Mouse (Mus musculus): ENCODE measurements around the gene Syn2. TPM values are rescaled to one million over a fixed set of nuclear protein-coding genes. Genes with fewer than 3 reads are reported as not detected.

Gene Syn2
- polyA plus RNA-seq, 1 experiment from 2014 or later = 23.3 TPM

DNA sequence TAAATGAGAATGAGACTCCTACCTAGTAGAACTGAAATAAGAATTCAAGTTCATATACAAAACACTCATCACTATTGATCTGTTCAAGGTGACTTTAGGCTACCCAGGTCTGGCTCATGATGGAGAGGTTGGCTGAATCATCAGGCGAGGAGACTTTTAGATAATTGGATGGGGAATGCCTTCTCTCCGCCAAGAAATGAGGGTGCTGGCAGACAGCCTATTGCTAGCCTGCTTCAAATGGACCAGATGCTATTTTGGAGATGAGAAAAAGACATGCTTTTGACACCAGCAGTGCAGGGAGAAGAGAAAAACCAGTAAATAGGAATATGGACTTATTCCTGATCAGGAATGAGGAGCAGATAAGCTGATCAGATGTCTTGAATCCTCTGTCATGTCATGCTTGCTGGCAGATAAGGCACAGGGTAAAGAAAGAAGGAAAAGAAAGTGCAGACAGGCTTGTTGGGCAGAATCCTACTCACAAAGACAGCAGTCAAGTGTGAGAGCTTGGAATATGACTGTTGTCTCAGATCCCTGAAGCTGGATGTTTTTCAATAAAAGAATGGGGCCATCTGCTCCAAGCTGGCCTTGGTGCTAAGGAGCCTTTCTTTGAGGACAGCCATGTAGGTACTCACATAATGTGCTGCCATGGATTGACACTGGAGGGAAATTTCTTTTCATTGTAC, 9.9 kb upstream of the Syn2 start:
- Histone ChIP-seq H3K27ac (ENCODE audit: low read depth, low read length) (peak overlapping the region; percentile 88), H3K4me3 (ENCODE audit: low read depth, low read length) (no peak overlapping the region), H3K9me3 (replicated peaks; ENCODE audit: control insufficient read depth, low read length) (no peaks in the 10 kb centered on the region), H3K27me3 (replicated peaks; ENCODE audit: control insufficient read depth, insufficient read depth, low read length) (no peaks in the 10 kb centered on the region), H3K4me2 (ENCODE audit: low read length) (no peak overlapping the region; the same call in 1 of the 2 replicates), H3K4me1 (ENCODE audit: control insufficient read depth, insufficient read depth, low read length) (peaks cover 44% of the 10 kb centered on the region), H3K9ac (ENCODE audit: low read length) (no peak overlapping the region), H3K36me3 (ENCODE audit: control insufficient read depth, insufficient read depth, low read length) (no peaks in the 10 kb centered on the region)
- DNase-seq (ENCODE audit: low spot score) (peak; percentile 77), ATAC-seq (no peak)
- 54% methylated on average over 2 of the region's 2 CpGs for WGBS

DNA sequence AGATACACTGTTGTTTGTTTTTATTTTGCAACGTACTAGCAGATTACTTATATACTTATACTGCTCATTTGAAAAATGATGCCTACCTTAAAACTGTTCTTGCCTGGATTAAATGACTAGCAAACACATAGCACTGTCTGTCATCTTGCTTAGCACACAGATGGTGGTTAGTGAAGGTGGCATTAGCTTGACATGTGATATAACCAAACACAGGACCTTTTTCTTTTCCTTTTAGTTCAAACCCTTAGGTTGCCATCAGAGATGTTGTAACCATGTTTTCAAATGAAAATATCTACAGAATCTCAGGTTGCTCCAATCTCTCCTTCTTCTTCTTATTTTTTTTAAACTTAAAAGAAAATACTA, 9.4 kb upstream of the Syn2 start:
- H3K9me3 ChIP-seq (replicated peaks; ENCODE audit: control insufficient read depth, low read length) = no peaks in the 10 kb centered on the region
- no peak for ATAC-seq

DNA sequence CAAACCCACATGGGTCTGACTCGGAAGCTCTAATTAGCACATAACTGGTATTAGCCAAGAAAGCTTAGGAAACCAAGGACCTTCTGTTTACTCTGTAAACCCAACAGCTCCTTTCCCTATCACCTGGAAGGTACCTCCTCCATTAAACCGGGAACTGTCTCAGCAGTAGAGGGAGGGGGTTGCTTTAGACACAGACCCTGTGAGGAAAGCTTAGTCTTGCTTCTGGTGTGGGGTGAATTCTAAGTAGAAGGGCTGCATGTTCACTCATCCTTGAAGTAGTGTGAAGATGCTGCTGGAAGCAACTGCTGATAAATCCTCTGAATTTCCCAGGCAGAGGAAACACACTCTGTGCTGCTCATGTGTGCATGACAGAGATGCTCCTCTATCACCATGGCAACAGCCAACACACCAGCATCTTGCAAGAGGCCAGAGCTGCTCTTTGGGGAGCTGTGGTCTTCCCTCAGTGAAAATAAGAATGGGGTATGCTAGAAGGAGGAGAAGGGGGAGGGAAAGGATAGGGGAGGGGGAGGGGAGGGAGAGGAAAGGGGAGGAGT, 8.4 kb upstream of the Syn2 start:
- H3K4me3 ChIP-seq (ENCODE audit: low read depth, low read length) = no peak overlapping the region
- H3K9ac ChIP-seq (ENCODE audit: low read length) = no peak overlapping the region
- H3K27me3 ChIP-seq (replicated peaks; ENCODE audit: control insufficient read depth, insufficient read depth, low read length) = no peaks in the 10 kb centered on the region
- WGBS = 12% methylated on average over 2 of the region's 2 CpGs
- peak overlapping the region; percentile 16; the same call in 1 of the 2 replicates for H3K4me2 ChIP-seq (ENCODE audit: low read length)
- no peaks in the 10 kb centered on the region for H3K36me3 ChIP-seq (ENCODE audit: control insufficient read depth, insufficient read depth, low read length)
- H3K27ac ChIP-seq (ENCODE audit: low read depth, low read length) = peak overlapping the region; percentile 90
- peak; percentile 75 for ATAC-seq
- H3K4me1 ChIP-seq (ENCODE audit: control insufficient read depth, insufficient read depth, low read length) = peaks cover 44% of the 10 kb centered on the region
- peak; percentile 93 for DNase-seq (ENCODE audit: low spot score)
- no peaks in the 10 kb centered on the region for H3K9me3 ChIP-seq (replicated peaks; ENCODE audit: control insufficient read depth, low read length)

More for the DNA sequence above, 9.4 kb upstream of the Syn2 start:
- Histone ChIP-seq H3K27me3 (replicated peaks; ENCODE audit: control insufficient read depth, insufficient read depth, low read length) (no peaks in the 10 kb centered on the region), H3K9ac (ENCODE audit: low read length) (no peak overlapping the region), H3K36me3 (ENCODE audit: control insufficient read depth, insufficient read depth, low read length) (no peaks in the 10 kb centered on the region), H3K4me1 (ENCODE audit: control insufficient read depth, insufficient read depth, low read length) (peaks cover 44% of the 10 kb centered on the region), H3K4me2 (ENCODE audit: low read length) (no peak overlapping the region), H3K4me3 (ENCODE audit: low read depth, low read length) (no peak overlapping the region), H3K27ac (ENCODE audit: low read depth, low read length) (peak overlapping the region; percentile 88)
- peak; percentile 59 for DNase-seq (ENCODE audit: low spot score)
- WGBS = 52% methylated on average over 1 of the region's 1 CpGs

DNA sequence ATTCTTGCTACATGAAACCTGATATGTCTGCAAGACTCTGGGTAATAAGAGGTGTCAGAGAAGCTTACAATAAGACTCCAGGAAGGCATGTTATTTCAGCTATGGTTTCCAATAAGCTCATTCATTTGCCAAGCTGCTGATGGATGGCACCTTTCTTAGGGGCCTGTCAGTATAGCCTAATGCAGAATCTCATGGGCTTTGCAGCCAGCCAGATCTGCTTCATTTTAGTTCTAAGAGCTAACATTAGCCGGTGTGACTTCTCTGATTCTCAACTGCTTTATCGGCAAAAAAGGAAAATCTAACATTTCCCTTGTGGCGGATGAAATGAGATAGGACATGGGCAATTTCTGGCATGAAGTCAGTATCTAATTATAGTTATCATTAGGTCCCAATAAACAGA, 7.9 kb upstream of the Syn2 start:
- Histone ChIP-seq H3K4me1 (ENCODE audit: control insufficient read depth, insufficient read depth, low read length) (peaks cover 44% of the 10 kb centered on the region), H3K4me2 (ENCODE audit: low read length) (peak overlapping the region; percentile 16; the same call in 1 of the 2 replicates)

DNA sequence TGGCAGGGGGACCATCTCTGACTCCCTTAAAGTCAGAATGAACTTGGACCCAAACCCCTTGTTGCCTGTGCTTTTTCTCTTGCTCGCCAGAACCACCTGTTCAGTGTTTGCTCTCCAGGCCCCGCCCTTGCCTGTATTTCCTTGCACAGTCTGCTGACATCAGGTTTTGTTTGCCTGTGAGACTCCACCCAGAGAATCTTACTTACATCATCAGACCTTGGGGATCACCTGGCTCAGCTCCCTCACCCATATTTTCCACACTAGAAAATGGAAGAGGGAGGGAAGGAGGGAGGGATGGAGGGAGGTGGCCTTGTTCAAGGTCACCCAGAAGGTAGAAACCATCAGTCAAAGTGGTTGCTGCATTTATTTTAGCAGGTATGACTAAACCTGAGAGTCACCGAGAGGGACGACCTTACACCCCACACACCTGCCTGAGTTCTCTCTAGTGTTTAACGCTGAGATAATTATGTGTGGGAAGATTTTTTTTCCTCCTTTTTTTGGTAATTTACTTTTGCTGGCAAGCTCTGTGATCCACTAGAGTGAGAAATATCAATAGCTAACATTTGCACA, 7.4 kb upstream of the Syn2 start:
- Histone ChIP-seq H3K4me3 (ENCODE audit: low read depth, low read length) (no peak overlapping the region), H3K27me3 (replicated peaks; ENCODE audit: control insufficient read depth, insufficient read depth, low read length) (no peaks in the 10 kb centered on the region), H3K27ac (ENCODE audit: low read depth, low read length) (peak overlapping the region; percentile 90), H3K9ac (ENCODE audit: low read length) (no peak overlapping the region), H3K4me2 (ENCODE audit: low read length) (no peak overlapping the region), H3K9me3 (replicated peaks; ENCODE audit: control insufficient read depth, low read length) (no peaks in the 10 kb centered on the region), H3K36me3 (ENCODE audit: control insufficient read depth, insufficient read depth, low read length) (no peaks in the 10 kb centered on the region), H3K4me1 (ENCODE audit: control insufficient read depth, insufficient read depth, low read length) (peaks cover 44% of the 10 kb centered on the region)
- 86% methylated on average over 5 of the region's 5 CpGs for WGBS
- ATAC-seq (no peak), DNase-seq (ENCODE audit: low spot score) (peak; percentile 34)

More for the DNA sequence above, 7.9 kb upstream of the Syn2 start:
- no peaks in the 10 kb centered on the region for H3K27me3 ChIP-seq (replicated peaks; ENCODE audit: control insufficient read depth, insufficient read depth, low read length)
- no peak overlapping the region for H3K4me3 ChIP-seq (ENCODE audit: low read depth, low read length)
- no peaks in the 10 kb centered on the region for H3K36me3 ChIP-seq (ENCODE audit: control insufficient read depth, insufficient read depth, low read length)
- DNase-seq (ENCODE audit: low spot score) = no peak
- H3K9ac ChIP-seq (ENCODE audit: low read length) = no peak overlapping the region
- WGBS = 60% methylated on average over 3 of the region's 3 CpGs
- ATAC-seq = peak; percentile 7; the same call in 1 of the 2 replicates
- no peaks in the 10 kb centered on the region for H3K9me3 ChIP-seq (replicated peaks; ENCODE audit: control insufficient read depth, low read length)
- H3K27ac ChIP-seq (ENCODE audit: low read depth, low read length) = peak overlapping the region; percentile 90

DNA sequence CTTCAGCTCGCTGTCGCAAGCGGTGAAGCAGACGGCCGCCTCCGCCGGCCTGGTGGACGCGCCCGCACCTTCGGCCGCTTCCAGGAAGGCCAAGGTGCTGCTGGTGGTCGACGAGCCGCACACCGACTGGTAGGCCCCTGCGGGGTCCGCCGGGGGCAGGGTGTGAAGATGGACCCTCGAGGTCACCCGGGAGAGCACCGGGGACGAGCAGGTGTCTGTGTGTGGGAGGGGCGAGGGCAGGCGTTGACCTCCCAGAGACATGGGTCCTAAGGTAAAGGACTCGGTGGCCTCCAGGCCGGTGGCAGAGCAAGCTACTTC, 589 bp downstream of the Syn2 start:
- ATAC-seq (no peak; the same call in none of the 2 replicates), DNase-seq (ENCODE audit: low spot score) (no peak)
- 3% methylated on average over 27 of the region's 27 CpGs for WGBS

DNA sequence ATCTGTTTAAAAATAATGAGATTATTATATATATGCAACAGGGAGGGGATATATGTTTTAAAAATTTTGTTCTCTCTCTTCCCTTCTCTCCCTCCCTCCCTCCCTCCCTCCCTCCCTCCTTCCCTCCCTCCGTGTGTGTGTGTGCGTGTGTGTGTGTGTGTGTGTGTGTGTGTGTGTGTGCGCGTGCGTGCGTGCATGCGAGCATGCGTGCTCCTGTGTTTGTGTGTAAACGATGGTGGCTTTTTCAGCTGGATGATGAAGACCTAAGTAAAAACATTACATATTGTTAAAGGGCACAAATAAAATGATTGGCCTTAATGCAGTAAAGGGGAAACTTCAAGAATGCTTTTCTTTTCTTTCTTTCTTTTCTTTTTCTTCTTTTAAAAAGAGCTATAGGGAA, 1.5 kb downstream of the Syn2 start:
- H3K9me3 ChIP-seq (replicated peaks; ENCODE audit: control insufficient read depth, low read length) = no peaks in the 10 kb centered on the region
- H3K27me3 ChIP-seq (replicated peaks; ENCODE audit: control insufficient read depth, insufficient read depth, low read length) = no peaks in the 10 kb centered on the region
- H3K36me3 ChIP-seq (ENCODE audit: control insufficient read depth, insufficient read depth, low read length) = no peaks in the 10 kb centered on the region
- no peaks in the 10 kb centered on the region for H3K4me1 ChIP-seq (ENCODE audit: control insufficient read depth, insufficient read depth, low read length)
- peak overlapping the region; percentile 74 for H3K4me2 ChIP-seq (ENCODE audit: low read length)
- WGBS = 64% methylated on average over 9 of the region's 9 CpGs
- H3K27ac ChIP-seq (ENCODE audit: low read depth, low read length) = no peak overlapping the region
- DNase-seq (ENCODE audit: low spot score) (no peak), ATAC-seq (no peak)
- no peak overlapping the region for H3K9ac ChIP-seq (ENCODE audit: low read length)
- H3K4me3 ChIP-seq (ENCODE audit: low read depth, low read length) = peak overlapping the region; percentile 72; the same call in 1 of the 2 replicates

More for the DNA sequence above, 589 bp downstream of the Syn2 start:
- no peaks in the 10 kb centered on the region for H3K9me3 ChIP-seq (replicated peaks; ENCODE audit: control insufficient read depth, low read length)
- H3K4me1 ChIP-seq (ENCODE audit: control insufficient read depth, insufficient read depth, low read length) = no peaks in the 10 kb centered on the region
- no peaks in the 10 kb centered on the region for H3K36me3 ChIP-seq (ENCODE audit: control insufficient read depth, insufficient read depth, low read length)
- H3K27ac ChIP-seq (ENCODE audit: low read depth, low read length) = 0 out of 2 replicates have a peak overlapping the region, but pooled peaks have one; percentile 39
- peak overlapping the region; percentile 74 for H3K4me2 ChIP-seq (ENCODE audit: low read length)
- H3K9ac ChIP-seq (ENCODE audit: low read length) = peak overlapping the region; percentile 75
- H3K27me3 ChIP-seq (replicated peaks; ENCODE audit: control insufficient read depth, insufficient read depth, low read length) = no peaks in the 10 kb centered on the region
- peak overlapping the region; percentile 72 for H3K4me3 ChIP-seq (ENCODE audit: low read depth, low read length)

DNA sequence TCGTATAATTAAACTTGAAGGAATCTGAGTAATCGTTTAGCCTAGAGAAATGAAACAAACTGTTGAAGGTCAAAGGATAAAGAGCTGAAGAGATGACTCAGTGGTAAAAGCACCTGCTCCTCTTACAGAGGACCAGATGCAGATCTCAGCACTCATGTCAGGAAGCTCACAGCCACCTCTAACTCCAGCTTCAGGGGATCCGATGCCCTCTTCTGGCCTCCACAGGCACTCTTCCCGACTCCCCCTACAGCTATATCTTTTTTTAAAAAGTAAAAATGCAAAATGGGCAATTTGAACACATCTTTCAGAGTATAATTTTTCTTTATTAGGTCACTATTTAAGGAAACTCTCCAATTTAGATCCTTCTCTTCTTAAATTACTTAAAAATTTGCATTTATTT, 6.7 kb downstream of the Syn2 start:
- Histone ChIP-seq H3K27me3 (replicated peaks; ENCODE audit: control insufficient read depth, insufficient read depth, low read length) (no peaks in the 10 kb centered on the region), H3K4me1 (ENCODE audit: control insufficient read depth, insufficient read depth, low read length) (no peaks in the 10 kb centered on the region), H3K4me3 (ENCODE audit: low read depth, low read length) (no peak overlapping the region), H3K27ac (ENCODE audit: low read depth, low read length) (no peak overlapping the region), H3K9ac (ENCODE audit: low read length) (no peak overlapping the region), H3K4me2 (ENCODE audit: low read length) (no peak overlapping the region), H3K9me3 (replicated peaks; ENCODE audit: control insufficient read depth, low read length) (no peaks in the 10 kb centered on the region), H3K36me3 (ENCODE audit: control insufficient read depth, insufficient read depth, low read length) (no peaks in the 10 kb centered on the region)
- no peak for DNase-seq (ENCODE audit: low spot score)
- 63% methylated on average over 4 of the region's 4 CpGs for WGBS
- ATAC-seq = no peak

DNA sequence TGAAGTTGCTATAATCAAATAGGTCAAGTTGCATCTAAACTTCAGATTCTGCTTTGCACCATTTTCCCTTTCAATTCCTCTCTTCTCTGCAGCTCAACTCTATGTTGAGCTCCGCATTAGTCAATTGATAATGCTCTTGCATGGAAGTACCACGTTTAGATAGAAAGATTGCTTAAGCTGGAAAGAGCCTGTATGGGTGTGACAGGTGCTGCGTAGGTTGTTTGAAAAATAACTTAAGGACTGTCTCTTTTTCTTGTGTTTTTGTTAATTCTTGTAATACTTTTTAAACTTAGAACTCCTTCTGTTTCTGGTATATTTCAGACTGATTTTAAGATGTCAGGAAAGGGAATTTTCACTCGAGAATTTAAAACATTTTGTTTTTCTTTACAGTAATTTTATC, 26.5 kb downstream of the Syn2 start:
- no peaks in the 10 kb centered on the region for H3K27me3 ChIP-seq (replicated peaks; ENCODE audit: control insufficient read depth, insufficient read depth, low read length)
- no peak for ATAC-seq
- H3K9me3 ChIP-seq (replicated peaks; ENCODE audit: control insufficient read depth, low read length) = no peaks in the 10 kb centered on the region
- H3K36me3 ChIP-seq (ENCODE audit: control insufficient read depth, insufficient read depth, low read length) = no peaks in the 10 kb centered on the region
- H3K4me2 ChIP-seq (ENCODE audit: low read length) = no peak overlapping the region
- no peak overlapping the region for H3K9ac ChIP-seq (ENCODE audit: low read length)
- no peak overlapping the region for H3K4me3 ChIP-seq (ENCODE audit: low read depth, low read length)
- no peak overlapping the region for H3K27ac ChIP-seq (ENCODE audit: low read depth, low read length)
- WGBS = 77% methylated on average over 4 of the region's 4 CpGs
- no peak for DNase-seq (ENCODE audit: low spot score)
- no peaks in the 10 kb centered on the region for H3K4me1 ChIP-seq (ENCODE audit: control insufficient read depth, insufficient read depth, low read length)
